Mouse (Mus musculus) forebrain, embryonic 16.5 days (tissue): ENCODE results near the gene Slc25a44. TPM values are rescaled to one million over a fixed set of nuclear protein-coding genes. Genes with fewer than 3 reads are reported as not detected.

Experiments
- ATAC-seq: fragments of 200-750 bp; cut with Nextera tagmentation; 2 replicates; pipeline ENCODE4 v1.8.0; 2017; ENCODE audit warnings: mild to moderate bottlenecking, moderate library complexity
- H3K27ac ChIP-seq: fragments of 300-500 bp; sonication (generic); 2 replicates; pipeline ENCODE4 v1.5.1; 2014; ENCODE audit warnings: low read length, control low read depth
- H3K27me3 ChIP-seq: fragments of 300-500 bp; sonication (generic); replicated peaks from 2 replicates; pipeline ENCODE4 v1.6.1; 2014; ENCODE audit warnings: low read length; ENCODE audit not compliant: control insufficient read depth, insufficient read depth
- H3K36me3 ChIP-seq: fragments of 300-500 bp; sonication (generic); 2 replicates; pipeline ENCODE4 v1.6.1; 2014; ENCODE audit not compliant: control insufficient read depth, insufficient read depth
- H3K4me1 ChIP-seq: fragments of 300-500 bp; sonication (generic); replicated peaks from 2 replicates; pipeline ENCODE4 v1.6.1; 2014; ENCODE audit warnings: low read length; ENCODE audit not compliant: control insufficient read depth, insufficient read depth
- H3K4me2 ChIP-seq: fragments of 300-500 bp; sonication (generic); 2 replicates; pipeline ENCODE4 v1.6.1; 2014; ENCODE audit warnings: mild to moderate bottlenecking, low read length, control low read depth
- H3K4me3 ChIP-seq: fragments of 300-500 bp; sonication (generic); replicated peaks from 2 replicates; pipeline ENCODE4 v1.5.1; 2014; ENCODE audit warnings: mild to moderate bottlenecking, low read length, control low read depth
- H3K9ac ChIP-seq: fragments of 300-500 bp; sonication (generic); replicated peaks from 2 replicates; pipeline ENCODE4 v1.6.1; 2014; ENCODE audit warnings: low read depth, low read length, control low read depth
- H3K9me3 ChIP-seq: fragments of 300-500 bp; sonication (generic); 2 replicates; pipeline ENCODE4 v1.6.1; 2016; ENCODE audit warnings: low read length; ENCODE audit not compliant: control insufficient read depth
- WGBS: fragments of 180-500 bp; shearing (Covaris S2); extraction: QIAGEN DNeasy Blood & Tissue Kit; methylation state at CpG from one replicate; pipeline ENCODE4 v1.1.7; 2014; 5-methylcytosine and 5-hydroxymethylcytosine counted together
- polyA plus RNA-seq: library from polyadenylated mRNA; unstranded; fragments of >200 nt; fragmentation: Nextera tagmentation; extraction: Ambion mirVana; gene quantifications from 2 replicates; pipeline ENCODE4 v1.2.1, GENCODE M21; 2015

Slc25a44 gene
- polyA plus RNA-seq, 1 experiment from 2014 or later: 37.1 TPM

- H3K27ac ChIP-seq: no peak within 1 kb of the TSS
- peaks cover 20% of the 10 kb centered on the region for H3K4me1 ChIP-seq
- H3K27me3 ChIP-seq: 0 out of 2 replicates have a peak, but pooled peaks cover 4% of the 10 kb centered on the region
- H3K4me3 ChIP-seq: no peak within 1 kb of the TSS
- no peaks in the 10 kb centered on the region for H3K9me3 ChIP-seq
- no peak within 1 kb of the TSS for H3K9ac ChIP-seq
- H3K4me2 ChIP-seq: no peak within 1 kb of the TSS
- no peaks in the 10 kb centered on the region for H3K36me3 ChIP-seq
- 28% methylated on average over 12 of the region's 12 CpGs for WGBS
- ATAC-seq: peak; percentile 9; the same call in 1 of the 2 replicates
Measured at GRCm38 (mm10) chr3:88460983-88461696, 36.2 kb upstream of the Slc25a44 start, which contains the start of gene Sema4a. TSS of gene Sema4a (minus strand) at chr3:88461182.

GRCm38 (mm10) chr3:88460029-88460428 lies 35.1 kb upstream of the Slc25a44 start:
- 81% methylated on average over 5 of the region's 5 CpGs for WGBS
- Histone ChIP-seq H3K4me1 (peaks cover 23% of the 10 kb centered on the region), H3K27ac (no peak overlapping the region), H3K4me2 (no peak overlapping the region), H3K36me3 (no peaks in the 10 kb centered on the region), H3K4me3 (no peak overlapping the region), H3K9ac (no peak overlapping the region), H3K27me3 (0 out of 2 replicates have a peak, but pooled peaks cover 4% of the 10 kb centered on the region), H3K9me3 (no peaks in the 10 kb centered on the region)
- no peak for ATAC-seq

- peaks cover 23% of the 10 kb centered on the region for H3K4me1 ChIP-seq
- no peaks in the 10 kb centered on the region for H3K9me3 ChIP-seq
- H3K9ac ChIP-seq: peak overlapping the region; percentile 79
- whole genome bisulfite sequencing: under 1% methylated on average over 14 of the region's 14 CpGs
- H3K27me3 ChIP-seq: no peaks in the 10 kb centered on the region
- peak; percentile 89 for ATAC-seq
- H3K27ac ChIP-seq: peak overlapping the region; percentile 75
- no peaks in the 10 kb centered on the region for H3K36me3 ChIP-seq
- peak overlapping the region; percentile 60 for H3K4me3 ChIP-seq
- H3K4me2 ChIP-seq: peak overlapping the region; percentile 53
Measured at GRCm38 (mm10) chr3:88458778-88459219, 33.9 kb upstream of the Slc25a44 start.

GRCm38 (mm10) chr3:88456746-88457532 lies 32.0 kb upstream of the Slc25a44 start:
- no peak overlapping the region for H3K27ac ChIP-seq
- peaks cover 23% of the 10 kb centered on the region for H3K4me1 ChIP-seq

GRCm38 (mm10) chr3:88456313-88456712 lies 31.4 kb upstream of the Slc25a44 start:
- WGBS: 93% methylated on average over 8 of the region's 8 CpGs
- Histone ChIP-seq H3K36me3 (no peaks in the 10 kb centered on the region), H3K9me3 (no peaks in the 10 kb centered on the region), H3K4me1 (peaks cover 23% of the 10 kb centered on the region), H3K4me3 (no peak overlapping the region), H3K27me3 (no peaks in the 10 kb centered on the region), H3K9ac (no peak overlapping the region), H3K4me2 (no peak overlapping the region), H3K27ac (no peak overlapping the region)
- no peak for ATAC-seq

More at GRCm38 (mm10) chr3:88456746-88457532, 32.0 kb upstream of the Slc25a44 start:
- H3K36me3 ChIP-seq: no peaks in the 10 kb centered on the region
- peak overlapping the region; percentile 53 for H3K4me2 ChIP-seq
- H3K4me3 ChIP-seq: no peak overlapping the region; the same call in 1 of the 2 replicates
- WGBS: 76% methylated on average over 7 of the region's 7 CpGs
- no peak for ATAC-seq
- peak overlapping the region; percentile 79 for H3K9ac ChIP-seq
- no peaks in the 10 kb centered on the region for H3K27me3 ChIP-seq
- no peaks in the 10 kb centered on the region for H3K9me3 ChIP-seq

GRCm38 (mm10) chr3:88455588-88456264 lies 30.8 kb upstream of the Slc25a44 start:
- H3K36me3 ChIP-seq: no peaks in the 10 kb centered on the region
- H3K9me3 ChIP-seq: no peaks in the 10 kb centered on the region
- H3K27ac ChIP-seq: no peak overlapping the region
- peaks cover 23% of the 10 kb centered on the region for H3K4me1 ChIP-seq
- 81% methylated on average over 18 of the region's 18 CpGs for WGBS
- H3K4me2 ChIP-seq: no peak overlapping the region
- ATAC-seq: no peak
- no peak overlapping the region for H3K4me3 ChIP-seq
- no peaks in the 10 kb centered on the region for H3K27me3 ChIP-seq
- 0 out of 2 replicates have a peak overlapping the region, but pooled peaks have one; percentile 15 for H3K9ac ChIP-seq

- no peaks in the 10 kb centered on the region for H3K9me3 ChIP-seq
- no peak for ATAC-seq
- WGBS: 58% methylated on average over 9 of the region's 9 CpGs
- no peaks in the 10 kb centered on the region for H3K27me3 ChIP-seq
- H3K4me3 ChIP-seq: no peak overlapping the region
- H3K4me1 ChIP-seq: peaks cover 24% of the 10 kb centered on the region
- H3K27ac ChIP-seq: no peak overlapping the region
- no peaks in the 10 kb centered on the region for H3K36me3 ChIP-seq
- H3K9ac ChIP-seq: 0 out of 2 replicates have a peak overlapping the region, but pooled peaks have one; percentile 15
- no peak overlapping the region for H3K4me2 ChIP-seq
Measured at GRCm38 (mm10) chr3:88454762-88455587, 30.0 kb upstream of the Slc25a44 start.

- Histone ChIP-seq H3K9ac (no peak overlapping the region), H3K27ac (no peak overlapping the region), H3K4me3 (no peak overlapping the region), H3K9me3 (no peaks in the 10 kb centered on the region), H3K27me3 (no peaks in the 10 kb centered on the region), H3K4me1 (peaks cover 28% of the 10 kb centered on the region), H3K4me2 (no peak overlapping the region), H3K36me3 (no peaks in the 10 kb centered on the region)
- ATAC-seq: no peak
- 77% methylated on average over 8 of the region's 8 CpGs for WGBS
Measured at GRCm38 (mm10) chr3:88453986-88454385, 29.0 kb upstream of the Slc25a44 start.
